14 mouse cellular contexts compared by ENCODE assay signal in the genomic region with DNA sequence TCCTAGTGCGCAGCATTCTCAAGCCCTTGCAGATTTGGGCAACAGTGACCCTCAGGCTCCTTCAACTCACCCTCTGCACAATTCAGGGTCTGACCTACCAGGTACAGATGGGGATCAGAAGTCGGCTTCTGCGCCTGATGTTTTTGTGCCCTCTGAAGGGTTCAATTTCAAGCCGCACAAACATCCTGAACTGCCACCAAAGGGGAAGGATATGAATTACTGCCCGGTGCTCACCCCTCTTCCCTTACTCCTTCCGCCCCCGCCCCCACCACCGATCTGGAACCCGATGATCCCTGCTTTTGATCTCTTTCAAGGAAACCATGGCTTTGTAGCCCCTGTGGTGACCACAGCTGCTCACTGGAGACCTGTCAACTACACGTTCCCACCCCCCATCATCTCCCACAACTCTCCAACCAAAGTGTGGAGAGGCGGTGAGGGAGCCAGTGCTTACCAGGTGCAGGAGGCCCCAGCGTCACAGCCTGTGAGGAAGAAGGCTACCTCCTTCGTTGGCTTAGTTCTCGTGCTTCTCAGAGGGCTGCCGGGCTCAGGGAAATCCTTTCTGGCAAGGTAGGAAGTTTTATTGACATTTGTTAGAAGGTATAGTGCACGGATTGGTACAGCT. TPM values are rescaled to one million over a fixed set of nuclear protein-coding genes. Genes with fewer than 3 reads are reported as not detected.
DNase-seq lines count a peak whose midpoint lies in the region; ATAC-seq and TF ChIP-seq lines count a peak whose summit lies in the region.
"Had no signal": no experiment of that assay in that cellular context is flagged by ENCODE, and none has a peak within 500 bp of the region (broad histone marks: within the 10 kb centered on the region; RNA-seq: fewer than 3 reads in every experiment).

No protein-coding gene starts in this region.

- WGBS in kidney, embryonic 16.5 days, result 51% methylated on average over 16 of the region's 16 CpGs
- 52% methylated on average over 16 of the region's 16 CpGs for WGBS in kidney, embryonic 14.5 days
- WGBS in bone marrow, adult 2 months, result 14% methylated on average over 16 of the region's 16 CpGs

- ATAC-seq in kidney, embryonic 16.5 days (ENCODE audit: low FRiP score, low TSS enrichment), result no peak
- no peak for ATAC-seq in kidney, embryonic 14.5 days (ENCODE audit: low FRiP score, low TSS enrichment)
- ATAC-seq in megakaryocyte progenitor cell, adult 5-6 weeks (replicated peaks; ENCODE audit: poor library complexity), result 0 out of 2 replicates have a peak, but pooled peaks have one; percentile 14
- ATAC-seq: forebrain, postnatal 0 days had no signal

- H3K9ac ChIP-seq in kidney, embryonic 16.5 days (replicated peaks; ENCODE audit: low read length), result no peak overlapping the region
- no peak overlapping the region for H3K9ac ChIP-seq in kidney, embryonic 14.5 days (ENCODE audit: low read depth, low read length)
- H3K9ac ChIP-seq: forebrain, postnatal 0 days had no signal

- H3K9me3 ChIP-seq in kidney, embryonic 16.5 days (ENCODE audit: low read length), result no peaks in the 10 kb centered on the region
- H3K9me3 ChIP-seq in kidney, embryonic 14.5 days (ENCODE audit: control insufficient read depth, low read length), result no peaks in the 10 kb centered on the region
- H3K9me3 ChIP-seq: limb, embryonic 10.5 days had no signal

- no peaks in the 10 kb centered on the region for H3K27me3 ChIP-seq in kidney, embryonic 16.5 days (ENCODE audit: insufficient read depth, low read length)
- H3K27me3 ChIP-seq in kidney, embryonic 14.5 days (ENCODE audit: control insufficient read depth, insufficient read depth, low read length), result no peaks in the 10 kb centered on the region

- peaks cover 42% of the 10 kb centered on the region for H3K36me3 ChIP-seq in kidney, embryonic 16.5 days (ENCODE audit: insufficient read depth, low read length)
- H3K36me3 ChIP-seq in kidney, embryonic 14.5 days (ENCODE audit: control insufficient read depth, insufficient read depth, low read length), result peaks cover 60% of the 10 kb centered on the region

- intact Hi-C loops in left cerebral cortex, postnatal 14 days (cut with DNase I), result no loop called here

- TF ChIP-seq CTCF in bone marrow, adult 2 months (IDR thresholded peaks at IDR 0.05; ENCODE audit: control insufficient read depth, insufficient read depth, low read length), result no peak

- 0 out of 2 replicates have a peak overlapping the region, but pooled peaks have one; percentile 10 for H3K27ac ChIP-seq in kidney, embryonic 16.5 days (ENCODE audit: low read length)
- H3K27ac ChIP-seq in kidney, embryonic 14.5 days (ENCODE audit: low read depth, low read length), result no peak overlapping the region
- no peak overlapping the region for H3K27ac ChIP-seq in bone marrow, adult 2 months (ENCODE audit: control insufficient read depth, insufficient read depth, low read depth, low read length, poor library complexity)
- H3K27ac ChIP-seq: limb, embryonic 10.5 days had no signal

- DNase-seq in thymus, postnatal 25 days, result peak; percentile 64
- no peak for DNase-seq in retina, embryonic 14.5 days (ENCODE audit: low spot score)
- no peak for DNase-seq in testis, postnatal 14 days (ENCODE audit: low spot score)
- DNase-seq in left cerebral cortex, postnatal 14 days (ENCODE audit: low spot score in 2 of 2), result no peak
- DNase-seq: cerebellum, adult 8-10 months; forebrain, postnatal 0 days; layer of hippocampus, adult 9-11 months; lung, postnatal 4 days; right cerebral cortex, postnatal 14 days had no signal

- H3K4me3 ChIP-seq in kidney, embryonic 16.5 days (ENCODE audit: low read length), result no peak overlapping the region
- H3K4me3 ChIP-seq in kidney, embryonic 14.5 days (ENCODE audit: low read length), result no peak overlapping the region
- peak overlapping the region; percentile 41 for H3K4me3 ChIP-seq in bone marrow, adult 2 months (replicated peaks; ENCODE audit: control insufficient read depth, low read depth, low read length)
- H3K4me3 ChIP-seq: limb, embryonic 10.5 days had no signal

- no peak for TF ChIP-seq POLR2A in bone marrow, adult 2 months (IDR thresholded peaks at IDR 0.05; ENCODE audit: borderline replicate concordance, control insufficient read depth, low read depth, low read length)

- 0 out of 2 replicates have a peak, but pooled peaks cover 6% of the 10 kb centered on the region for H3K4me1 ChIP-seq in kidney, embryonic 16.5 days (ENCODE audit: insufficient read depth, low read length)
- H3K4me1 ChIP-seq in kidney, embryonic 14.5 days (ENCODE audit: control insufficient read depth, insufficient read depth, low read length), result no peaks in the 10 kb centered on the region
- H3K4me1 ChIP-seq in bone marrow, adult 2 months (ENCODE audit: control insufficient read depth, insufficient read depth, low read length), result no peaks in the 10 kb centered on the region
- H3K4me1 ChIP-seq: limb, embryonic 10.5 days had no signal

- H3K4me2 ChIP-seq in kidney, embryonic 16.5 days (replicated peaks; ENCODE audit: low read depth, low read length), result no peak overlapping the region
- H3K4me2 ChIP-seq in kidney, embryonic 14.5 days (replicated peaks; ENCODE audit: low read depth, low read length), result no peak overlapping the region

RNA-seq across cellular contexts. Expression of gene N4bp2, which starts 27.4 kb away (rescaled TPM):
- 18.8 and 24.3 TPM in 2 replicates for polyA plus RNA-seq in kidney, embryonic 16.5 days (2015; fragmentation: Nextera tagmentation; extraction: Ambion mirVana)
- 34.1 and 57.3 TPM in 2 replicates for polyA plus RNA-seq in kidney, embryonic 14.5 days (2014; fragmentation: Nextera tagmentation; extraction: Ambion mirVana)
- 4.3 and 11.2 TPM in 2 replicates for polyA plus RNA-seq in bone marrow, adult 2 months (2011; ENCODE audit: insufficient read depth, insufficient read length, low replicate concordance, missing spikeins)
- total RNA-seq in megakaryocyte progenitor cell, adult 5-6 weeks (2015), result 39.1 and 39.8 TPM in 2 replicates
- 22.2 and 30.3 TPM in 2 replicates for total RNA-seq in megakaryocyte progenitor cell, adult 5-6 weeks (2017)
- 10 to 100 TPM; 10.2 to 11.1 TPM for total RNA-seq in left cerebral cortex, postnatal 14 days (2021)
